Mouse (Mus musculus) thymus, adult 2 months (tissue): Measurements from ENCODE around the gene Pir.

Source experiments
- CTCF ChIP-seq: fragments of 200-500 bp; IDR thresholded peaks from 2 replicates; pipeline ENCODE4 v1.5.1; 2012; ENCODE audit warnings: mild to moderate bottlenecking, control low read depth, low read length, moderate library complexity, borderline replicate concordance; ENCODE audit not compliant: control insufficient read depth, poor library complexity, insufficient read depth; ENCODE audit errors: extremely low read depth
- POLR2A ChIP-seq: fragments of 200-500 bp; IDR thresholded peaks from 2 replicates; pipeline ENCODE4 v1.6.1; 2012; ENCODE audit warnings: mild to moderate bottlenecking, low read length, control low read depth, moderate library complexity; ENCODE audit not compliant: control insufficient read depth, poor library complexity, insufficient read depth; ENCODE audit errors: extremely low read depth

DNA sequence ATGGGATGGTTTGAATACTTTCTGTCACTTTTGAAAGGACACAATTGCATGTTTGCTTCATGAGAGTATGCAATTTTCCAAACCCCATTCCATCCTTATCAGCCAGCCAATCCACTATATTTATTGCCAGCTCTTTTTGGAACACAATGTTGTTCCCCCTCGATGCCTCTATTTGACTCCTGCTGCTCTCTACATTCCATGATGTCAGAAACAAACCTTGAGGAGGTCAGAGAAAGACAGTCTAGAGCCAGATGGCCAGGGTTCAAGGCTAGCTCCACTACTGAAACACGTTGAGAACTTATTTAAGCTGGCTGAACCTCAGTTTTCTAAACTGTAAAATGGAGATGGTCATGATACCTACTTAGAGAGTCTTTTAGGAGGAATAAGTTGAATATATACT lies 37.1 kb downstream of the Pir start:
- TF ChIP-seq POLR2A (no peak), CTCF (no peak)
